Mouse (Mus musculus) bone marrow, adult 2 months (tissue): ENCODE data around the gene Fam120b.

Source experiments
- CTCF ChIP-seq: fragments of 200-500 bp; IDR thresholded peaks from 2 replicates; pipeline ENCODE4 v1.5.1; 2011; ENCODE audit warnings: low read length, control low read depth; ENCODE audit not compliant: control insufficient read depth, insufficient read depth
- POLR2A ChIP-seq: fragments of 200-500 bp; IDR thresholded peaks from 2 replicates; pipeline ENCODE4 v1.6.1; 2011; ENCODE audit warnings: low read depth, mild to moderate bottlenecking, control low read depth, low read length, borderline replicate concordance; ENCODE audit not compliant: control insufficient read depth

- TF ChIP-seq CTCF (no peak), POLR2A (no peak)
Observed at GRCm38 (mm10) chr17:15376494-15377181, 19.4 kb upstream of the Fam120b start, which contains the start of gene Dll1.
